Mouse (Mus musculus) midbrain, postnatal 0 days (tissue): ENCODE data around the gene Snrpa1. TPM values are rescaled to one million over a fixed set of nuclear protein-coding genes. Genes with fewer than 3 reads are reported as not detected.

Experiments used
- ATAC-seq: fragments of 200-750 bp; cut with Nextera tagmentation; 2 replicates; pipeline ENCODE4 v1.8.0; 2017; ENCODE audit warnings: moderate number of reproducible peaks, mild to moderate bottlenecking, moderate TSS enrichment, moderate library complexity; ENCODE audit not compliant: low FRiP score
- DNase-seq: peaks from one replicate; pipeline ENCODE4 v3.0.0-alpha.2; 2015; ENCODE audit warnings: low spot score
- H3K27ac ChIP-seq: fragments of 300-500 bp; sonication (generic); 2 replicates; pipeline ENCODE4 v1.5.1; 2014; ENCODE audit warnings: low read depth, mild to moderate bottlenecking, low read length, mixed read lengths
- H3K27me3 ChIP-seq: fragments of 300-500 bp; sonication (generic); 2 replicates; pipeline ENCODE4 v1.6.1; 2014; ENCODE audit warnings: low read length, control low read depth, mixed read lengths; ENCODE audit not compliant: insufficient read depth
- H3K36me3 ChIP-seq: fragments of 300-500 bp; sonication (generic); 2 replicates; pipeline ENCODE4 v1.6.1; 2014; ENCODE audit warnings: low read length, control low read depth, mixed read lengths; ENCODE audit not compliant: insufficient read depth
- H3K4me1 ChIP-seq: fragments of 300-500 bp; sonication (generic); 2 replicates; pipeline ENCODE4 v1.6.1; 2014; ENCODE audit warnings: mild to moderate bottlenecking, control low read depth, antibody characterized with exemption, low read length, mixed read lengths; ENCODE audit not compliant: insufficient read depth
- H3K4me2 ChIP-seq: fragments of 300-500 bp; sonication (generic); 2 replicates; pipeline ENCODE4 v1.6.1; 2014; ENCODE audit warnings: low read depth, mild to moderate bottlenecking, low read length, mixed read lengths; ENCODE audit not compliant: poor library complexity, severe bottlenecking
- H3K4me3 ChIP-seq: fragments of 300-500 bp; sonication (generic); 2 replicates; pipeline ENCODE4 v1.5.1; 2014; ENCODE audit warnings: low read depth, mild to moderate bottlenecking, low read length, moderate library complexity
- H3K9ac ChIP-seq: fragments of 300-500 bp; sonication (generic); replicated peaks from 2 replicates; pipeline ENCODE4 v1.6.1; 2014; ENCODE audit warnings: mild to moderate bottlenecking, low read length, moderate library complexity, mixed read lengths; ENCODE audit not compliant: poor library complexity, severe bottlenecking
- H3K9me3 ChIP-seq: fragments of 300-500 bp; sonication (generic); 2 replicates; pipeline ENCODE4 v1.6.1; 2016; ENCODE audit warnings: low read length, control low read depth
- CTCF ChIP-seq: IDR thresholded peaks from 2 replicates; pipeline ENCODE4 v1.5.1; 2016; ENCODE audit warnings: antibody characterized with exemption, mild to moderate bottlenecking
- WGBS: fragments of 180-500 bp; shearing (Covaris S2); extraction: QIAGEN DNeasy Blood & Tissue Kit; methylation state at CpG from one replicate; pipeline ENCODE4 v1.1.7; 2014; 5-methylcytosine and 5-hydroxymethylcytosine counted together
- polyA plus RNA-seq: library from polyadenylated mRNA; unstranded; fragments of >200 nt; fragmentation: Nextera tagmentation; extraction: Ambion mirVana; gene quantifications from 2 replicates; pipeline ENCODE4 v1.2.1, GENCODE M21; 2015
- total RNA-seq: library from RNA; depleted of rRNA; stranded (reverse); fragments of >200 nt; gene quantifications from 2 replicates; pipeline ENCODE4 v1.2.3, GENCODE M21; 2014

The Snrpa1 gene
- total and polyA plus RNA-seq, 2 experiments from 2014 or later: 37.0 to 140 TPM

- no peaks in the 10 kb centered on the region for H3K9me3 ChIP-seq
- DNase-seq (peak; percentile 58), ATAC-seq (no peak)
- 81% methylated on average over 11 of the region's 11 CpGs for WGBS
- no peak overlapping the region for H3K4me2 ChIP-seq
- H3K27me3 ChIP-seq: no peaks in the 10 kb centered on the region; the same call in 1 of the 2 replicates
- no peak overlapping the region for H3K27ac ChIP-seq
- no peaks in the 10 kb centered on the region for H3K36me3 ChIP-seq
- H3K9ac ChIP-seq: no peak overlapping the region
- no peak for TF ChIP-seq CTCF
- no peak overlapping the region for H3K4me3 ChIP-seq
- no peaks in the 10 kb centered on the region for H3K4me1 ChIP-seq
These were observed 20.1 kb upstream of the Snrpa1 start for GRCm38 (mm10) chr7:66038730-66039129.

- no peak for TF ChIP-seq CTCF
- Histone ChIP-seq H3K27ac (no peak overlapping the region), H3K4me3 (no peak overlapping the region), H3K36me3 (no peaks in the 10 kb centered on the region), H3K27me3 (no peaks in the 10 kb centered on the region), H3K9ac (no peak overlapping the region), H3K4me2 (no peak overlapping the region), H3K9me3 (no peaks in the 10 kb centered on the region), H3K4me1 (no peaks in the 10 kb centered on the region)
- ATAC-seq (no peak), DNase-seq (no peak)
- WGBS: 73% methylated on average over 18 of the region's 18 CpGs
These were observed 18.6 kb upstream of the Snrpa1 start for GRCm38 (mm10) chr7:66040026-66040814.

GRCm38 (mm10) chr7:66043552-66044459, 15.0 kb upstream of the Snrpa1 start, which contains the start of gene Gm45213:
Gene Gm45213 (plus strand): TSS chr7:66043602.
- H3K4me3 ChIP-seq: no peak within 1 kb of the TSS
- peak; percentile 75 for DNase-seq
- H3K27me3 ChIP-seq: no peaks in the 10 kb centered on the region
- WGBS: 81% methylated on average over 10 of the region's 10 CpGs
- no peak within 1 kb of the TSS for H3K9ac ChIP-seq
- no peak for ATAC-seq
- H3K4me2 ChIP-seq: no peak within 1 kb of the TSS
- TF ChIP-seq CTCF: no peak
- H3K4me1 ChIP-seq: no peaks in the 10 kb centered on the region
- no peaks in the 10 kb centered on the region for H3K36me3 ChIP-seq
- no peak within 1 kb of the TSS for H3K27ac ChIP-seq
- H3K9me3 ChIP-seq: no peaks in the 10 kb centered on the region

GRCm38 (mm10) chr7:66044617-66045016, 14.2 kb upstream of the Snrpa1 start:
- WGBS: 41% methylated on average over 9 of the region's 9 CpGs

GRCm38 (mm10) chr7:66046921-66047918, 11.6 kb upstream of the Snrpa1 start:
- Histone ChIP-seq H3K4me3 (no peak overlapping the region), H3K4me2 (no peak overlapping the region), H3K27ac (no peak overlapping the region), H3K36me3 (no peaks in the 10 kb centered on the region), H3K9me3 (no peaks in the 10 kb centered on the region), H3K9ac (no peak overlapping the region), H3K4me1 (no peaks in the 10 kb centered on the region), H3K27me3 (no peaks in the 10 kb centered on the region)
- 56% methylated on average over 17 of the region's 17 CpGs for WGBS
- no peak for ATAC-seq
- DNase-seq: no peak
- no peak for TF ChIP-seq CTCF

More at GRCm38 (mm10) chr7:66044617-66045016, 14.2 kb upstream of the Snrpa1 start:
- Histone ChIP-seq H3K27ac (no peak overlapping the region), H3K4me3 (no peak overlapping the region), H3K36me3 (no peaks in the 10 kb centered on the region), H3K27me3 (no peaks in the 10 kb centered on the region), H3K9me3 (no peaks in the 10 kb centered on the region), H3K4me1 (no peaks in the 10 kb centered on the region), H3K4me2 (no peak overlapping the region), H3K9ac (no peak overlapping the region)
- DNase-seq (no peak), ATAC-seq (no peak)
- no peak for TF ChIP-seq CTCF
